Mouse (Mus musculus) erythroblast, embryonic 14.5 days (primary cell): ENCODE measurements around the gene Map2k2.

Source experiments
- GATA1 ChIP-seq: IDR thresholded peaks from 2 replicates; pipeline ENCODE4 v1.6.1; 2012; ENCODE audit warnings: low read length, inconsistent platforms, mixed read lengths
- TAL1 ChIP-seq: IDR thresholded peaks from 3 replicates; pipeline ENCODE4 v1.6.1; 2012; ENCODE audit warnings: low read length, inconsistent platforms, mixed read lengths

- TF ChIP-seq TAL1 (no peak), GATA1 (no peak)
These were observed at the start of gene Map2k2 for GRCm38 (mm10) chr10:81105565-81106112.
